Mouse (Mus musculus): ENCODE data around the gene Slc35a5.

DNA sequence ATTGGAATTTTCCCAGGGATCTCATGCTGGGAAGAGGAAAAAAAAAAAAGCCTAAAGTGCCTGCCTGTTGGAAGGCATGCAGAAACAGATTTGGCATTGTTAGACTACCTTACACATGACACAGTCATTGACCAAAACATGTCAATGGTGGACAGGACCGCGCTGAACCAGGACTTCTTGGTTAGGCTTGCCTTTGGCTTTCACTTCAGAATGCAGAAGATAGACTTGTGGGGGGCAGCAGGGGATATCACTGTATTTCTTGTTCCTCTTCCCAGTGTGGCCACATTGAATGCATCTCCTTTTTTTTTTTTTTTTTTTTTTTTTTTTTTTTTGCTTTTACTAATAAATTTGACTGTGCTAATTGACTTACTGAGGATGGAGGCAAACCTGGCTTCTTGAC is 42.9 kb upstream of the Slc35a5 start:
- TF ChIP-seq CTCF (IDR thresholded peaks at IDR 0.05; ENCODE audit: borderline replicate concordance, insufficient read depth, low read depth, low read length) (no peak), POLR2A (IDR thresholded peaks at IDR 0.05; ENCODE audit: borderline replicate concordance, insufficient read depth, low read length) (no peak)
